ENCODE assay signal across 8 mouse cellular contexts in genomic region chr17:26953201-26953600, GRCm38 (mm10). TPM values are rescaled to one million over a fixed set of nuclear protein-coding genes. Genes with fewer than 3 reads are reported as not detected.
DNase-seq lines count a peak whose midpoint lies in the region; ATAC-seq and TF ChIP-seq lines count a peak whose summit lies in the region.

No protein-coding gene starts in this region.

- ATAC-seq in forebrain, embryonic 16.5 days: no peak
- no peak for ATAC-seq in limb, embryonic 13.5 days (ENCODE audit: low FRiP score, low read depth)

- peak overlapping the region; percentile 22; the same call in 1 of the 2 replicates for H3K9ac ChIP-seq in forebrain, embryonic 16.5 days (replicated peaks; ENCODE audit: low read depth, low read length)
- H3K9ac ChIP-seq in limb, embryonic 13.5 days: peak overlapping the region; percentile 70

- peaks cover 35% of the 10 kb centered on the region for H3K36me3 ChIP-seq in heart, embryonic 10.5 days
- H3K36me3 ChIP-seq in E14TG2a.4 (ENCODE audit: insufficient read depth, low read length): peaks cover 24% of the 10 kb centered on the region
- H3K36me3 ChIP-seq in forebrain, embryonic 16.5 days (ENCODE audit: control insufficient read depth, insufficient read depth): peaks cover 21% of the 10 kb centered on the region
- peaks cover 37% of the 10 kb centered on the region for H3K36me3 ChIP-seq in limb, embryonic 13.5 days

- peak overlapping the region; percentile 59 for H3K4me3 ChIP-seq in heart, embryonic 10.5 days
- peak overlapping the region; percentile 66; the same call in 1 of the 2 replicates for H3K4me3 ChIP-seq in E14TG2a.4 (replicated peaks; ENCODE audit: low read length)
- H3K4me3 ChIP-seq in forebrain, embryonic 16.5 days (replicated peaks; ENCODE audit: low read length): no peak overlapping the region
- H3K4me3 ChIP-seq in limb, embryonic 13.5 days: peak overlapping the region; percentile 45

- TF ChIP-seq CTCF in E14TG2a.4 (conservative IDR thresholded peaks at IDR 0.05; ENCODE audit: low read length): no peak

- no peak for DNase-seq in heart, embryonic 10.5 days (ENCODE audit: low spot score)
- DNase-seq in heart, postnatal 14 days: no peak
- no peak for DNase-seq in natural killer cell, adult 2 months (ENCODE audit: low spot score in 2 of 2)
- no peak for DNase-seq in right cerebral cortex, postnatal 25 days
- DNase-seq in adrenal gland, adult 8-10 months: no peak

- intact Hi-C loops in heart, postnatal 14 days (cut with DNase I): no loop called here

- H3K4me1 ChIP-seq in heart, embryonic 10.5 days: peaks cover 87% of the 10 kb centered on the region
- peaks cover 65% of the 10 kb centered on the region for H3K4me1 ChIP-seq in E14TG2a.4 (replicated peaks; ENCODE audit: low read depth, low read length)
- peaks cover 51% of the 10 kb centered on the region for H3K4me1 ChIP-seq in forebrain, embryonic 16.5 days (replicated peaks; ENCODE audit: control insufficient read depth, insufficient read depth, low read length)
- peaks cover 55% of the 10 kb centered on the region for H3K4me1 ChIP-seq in limb, embryonic 13.5 days

- peak overlapping the region; percentile 75 for H3K4me2 ChIP-seq in forebrain, embryonic 16.5 days (ENCODE audit: low read length)
- H3K4me2 ChIP-seq in limb, embryonic 13.5 days (replicated peaks): peak overlapping the region; percentile 90

- 19% methylated on average over 6 of the region's 6 CpGs for WGBS in heart, embryonic 10.5 days
- WGBS in forebrain, embryonic 16.5 days: 26% methylated on average over 6 of the region's 6 CpGs
- WGBS in limb, embryonic 13.5 days: 25% methylated on average over 6 of the region's 6 CpGs

- peak overlapping the region; percentile 89 for H3K27ac ChIP-seq in heart, embryonic 10.5 days
- H3K27ac ChIP-seq in forebrain, embryonic 16.5 days (ENCODE audit: low read length): no peak overlapping the region
- H3K27ac ChIP-seq in limb, embryonic 13.5 days: peak overlapping the region; percentile 48; the same call in 1 of the 2 replicates

- H3K9me3 ChIP-seq in heart, embryonic 10.5 days: no peaks in the 10 kb centered on the region
- no peaks in the 10 kb centered on the region for H3K9me3 ChIP-seq in E14TG2a.4 (ENCODE audit: low read length)
- no peaks in the 10 kb centered on the region for H3K9me3 ChIP-seq in forebrain, embryonic 16.5 days (ENCODE audit: control insufficient read depth, low read length)
- no peaks in the 10 kb centered on the region for H3K9me3 ChIP-seq in limb, embryonic 13.5 days

- no peaks in the 10 kb centered on the region for H3K27me3 ChIP-seq in heart, embryonic 10.5 days (ENCODE audit: insufficient read depth, poor library complexity, severe bottlenecking)
- H3K27me3 ChIP-seq in E14TG2a.4 (ENCODE audit: insufficient read depth, low read length): peaks cover 50% of the 10 kb centered on the region
- H3K27me3 ChIP-seq in forebrain, embryonic 16.5 days (replicated peaks; ENCODE audit: control insufficient read depth, insufficient read depth, low read length): no peaks in the 10 kb centered on the region
- no peaks in the 10 kb centered on the region for H3K27me3 ChIP-seq in limb, embryonic 13.5 days

RNA-seq across cellular contexts. Expression of gene Syngap1, which starts 12.1 kb away (rescaled TPM):
- 0.86 and 1.6 TPM in 2 replicates for polyA plus RNA-seq in heart, embryonic 10.5 days (2016; fragmentation: Nextera tagmentation; extraction: Ambion mirVana)
- total RNA-seq in heart, postnatal 14 days (2021): 1 to 10 TPM; 7.3 to 7.7 TPM
- 5.4 and 5.8 TPM in 2 replicates for polyA plus RNA-seq in forebrain, embryonic 16.5 days (2015; fragmentation: Nextera tagmentation; extraction: Ambion mirVana)
- polyA plus RNA-seq in limb, embryonic 13.5 days (2015; fragmentation: Nextera tagmentation; extraction: Ambion mirVana): 3.6 and 4.4 TPM in 2 replicates
- total RNA-seq in adrenal gland, adult 8-10 months (2022): 10 to 100 TPM; 19.7 to 36.9 (median 26.9) TPM

RNA-seq across cellular contexts. Expression of gene Cuta, which starts 13.8 kb away (rescaled TPM):
- 155 and 167 TPM in 2 replicates for polyA plus RNA-seq in heart, embryonic 10.5 days (2016; fragmentation: Nextera tagmentation; extraction: Ambion mirVana)
- total RNA-seq in heart, postnatal 14 days (2021): 10 to 100 TPM; 91.1 to 91.8 TPM
- polyA plus RNA-seq in forebrain, embryonic 16.5 days (2015; fragmentation: Nextera tagmentation; extraction: Ambion mirVana): 137 and 138 TPM in 2 replicates
- polyA plus RNA-seq in limb, embryonic 13.5 days (2015; fragmentation: Nextera tagmentation; extraction: Ambion mirVana): 170 and 176 TPM in 2 replicates
- 100 to 1,000 TPM; 151 to 162 (median 155) TPM for total RNA-seq in adrenal gland, adult 8-10 months (2022)

RNA-seq across cellular contexts. Expression of gene Zbtb9, which starts 19.8 kb away (rescaled TPM):
- polyA plus RNA-seq in heart, embryonic 10.5 days (2016; fragmentation: Nextera tagmentation; extraction: Ambion mirVana): 12.5 and 14.6 TPM in 2 replicates
- 1 to 10 TPM; 1.7 to 3.3 TPM for total RNA-seq in heart, postnatal 14 days (2021)
- polyA plus RNA-seq in forebrain, embryonic 16.5 days (2015; fragmentation: Nextera tagmentation; extraction: Ambion mirVana): 17.5 and 19.1 TPM in 2 replicates
- polyA plus RNA-seq in limb, embryonic 13.5 days (2015; fragmentation: Nextera tagmentation; extraction: Ambion mirVana): 15.5 and 16.7 TPM in 2 replicates
- 10 to 100 TPM in 1 of 4 experiments, 1 to 10 TPM in 3; 6.6 to 10.1 (median 9.0) TPM for total RNA-seq in adrenal gland, adult 8-10 months (2022)

RNA-seq across cellular contexts. Expression of gene Phf1, which starts 20.3 kb away (rescaled TPM):
- polyA plus RNA-seq in heart, embryonic 10.5 days (2016; fragmentation: Nextera tagmentation; extraction: Ambion mirVana): 6.0 and 7.3 TPM in 2 replicates
- total RNA-seq in heart, postnatal 14 days (2021): 10 to 100 TPM in 1 of 2 experiments, 1 to 10 TPM in 1; 10.0 to 10.6 TPM
- polyA plus RNA-seq in forebrain, embryonic 16.5 days (2015; fragmentation: Nextera tagmentation; extraction: Ambion mirVana): 16.2 and 19.7 TPM in 2 replicates
- 15.0 and 15.6 TPM in 2 replicates for polyA plus RNA-seq in limb, embryonic 13.5 days (2015; fragmentation: Nextera tagmentation; extraction: Ambion mirVana)
- total RNA-seq in adrenal gland, adult 8-10 months (2022): 10 to 100 TPM; 46.9 to 60.1 (median 53.5) TPM

RNA-seq across cellular contexts. Expression of gene Kifc5b, which starts 36.3 kb away (rescaled TPM):
- 6.7 and 8.3 TPM in 2 replicates for polyA plus RNA-seq in heart, embryonic 10.5 days (2016; fragmentation: Nextera tagmentation; extraction: Ambion mirVana)
- 1 to 10 TPM; 1.3 to 2.6 TPM for total RNA-seq in heart, postnatal 14 days (2021)
- polyA plus RNA-seq in forebrain, embryonic 16.5 days (2015; fragmentation: Nextera tagmentation; extraction: Ambion mirVana): 3.1 and 6.8 TPM in 2 replicates
- polyA plus RNA-seq in limb, embryonic 13.5 days (2015; fragmentation: Nextera tagmentation; extraction: Ambion mirVana): 9.0 and 9.6 TPM in 2 replicates
- 1 to 10 TPM; 1.0 to 3.2 (median 1.6) TPM for total RNA-seq in adrenal gland, adult 8-10 months (2022)
